Mouse (Mus musculus): ENCODE results near the gene Nek6. TPM values are rescaled to one million over a fixed set of nuclear protein-coding genes. Genes with fewer than 3 reads are reported as not detected.
A peak's percentile ranks its signal among the peaks of the same experiment; 100 is the strongest.

Nek6 gene
- polyA plus RNA-seq, 2 experiments = 9.7 to 25.2 TPM

DNA sequence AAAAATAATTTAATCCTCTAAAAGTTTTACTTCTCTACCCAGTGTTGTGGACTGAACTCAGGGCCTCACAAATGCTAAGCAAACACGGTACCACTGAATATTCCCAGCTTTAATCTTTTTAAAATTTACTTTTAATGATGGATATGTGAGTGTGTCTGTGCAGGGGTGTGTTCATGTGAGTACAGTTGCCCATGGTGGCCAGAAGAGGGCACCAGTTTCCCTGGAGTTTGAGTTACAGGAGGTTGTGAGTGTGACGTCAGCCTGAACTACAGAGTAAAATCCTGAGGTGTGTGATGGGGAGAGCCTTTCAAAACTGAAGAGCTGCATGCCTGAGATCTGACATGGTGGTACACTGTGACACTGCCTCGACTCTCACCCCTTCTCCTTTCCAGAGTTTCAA lies 29.3 kb upstream of the Nek6 start:
- Histone ChIP-seq H3K27ac (no peak overlapping the region), H3K27me3 (ENCODE audit: control insufficient read depth, insufficient read depth, low read length) (no peaks in the 10 kb centered on the region)

GRCm38 (mm10) chr2:38483058-38483704 lies 28.3 kb upstream of the Nek6 start:
- ATAC-seq (ENCODE audit: insufficient read depth) = no peak
- Histone ChIP-seq H3K27me3 (ENCODE audit: control insufficient read depth, insufficient read depth, low read length) (no peaks in the 10 kb centered on the region), H3K4me2 (ENCODE audit: low read depth) (no peak overlapping the region), H3K36me3 (replicated peaks; ENCODE audit: control insufficient read depth, insufficient read depth, low read depth) (no peaks in the 10 kb centered on the region), H3K4me1 (replicated peaks; ENCODE audit: control insufficient read depth in 2 of 2, insufficient read depth in 2 of 2, low read length in 1 of 2) (peaks cover 0 to 30% of the 10 kb centered on the region in 2 experiments; a peak in 3 of 4 replicates), H3K9me3 (ENCODE audit: control insufficient read depth, low read length) (no peaks in the 10 kb centered on the region), H3K27ac (no peak overlapping the region), H3K4me3 (ENCODE audit: insufficient read depth in 1 of 2, low read depth in 2 of 2, low read length in 2 of 2) (no peak overlapping the region), H3K9ac (replicated peaks) (no peak overlapping the region)
- TF ChIP-seq EP300 (IDR thresholded peaks at IDR 0.05; ENCODE audit: low read depth) (no peak), CTCF (IDR thresholded peaks at IDR 0.05; ENCODE audit: low read depth) (no peak)
- WGBS (ENCODE audit: insufficient replicate concordance) = 51% methylated on average over 7 of the region's 7 CpGs
- no peak for DNase-seq (ENCODE audit: low read depth in 3 of 3, low spot score in 3 of 3)

More for the DNA sequence above, 29.3 kb upstream of the Nek6 start:
- no peak overlapping the region for H3K9ac ChIP-seq (replicated peaks)
- WGBS (ENCODE audit: insufficient replicate concordance) = 59% methylated on average over 3 of the region's 3 CpGs
- no peak for TF ChIP-seq EP300 (IDR thresholded peaks at IDR 0.05; ENCODE audit: low read depth)
- TF ChIP-seq CTCF (IDR thresholded peaks at IDR 0.05; ENCODE audit: low read depth) = peak; percentile 56
- no peaks in the 10 kb centered on the region for H3K9me3 ChIP-seq (ENCODE audit: control insufficient read depth, low read length)
- DNase-seq (ENCODE audit: low read depth in 3 of 3, low spot score in 3 of 3) = no peak
- H3K4me2 ChIP-seq (ENCODE audit: low read depth) = no peak overlapping the region
- no peaks in the 10 kb centered on the region for H3K36me3 ChIP-seq (replicated peaks; ENCODE audit: control insufficient read depth, insufficient read depth, low read depth)
- H3K4me1 ChIP-seq (replicated peaks; ENCODE audit: control insufficient read depth in 2 of 2, insufficient read depth in 2 of 2, low read length in 1 of 2) = peaks cover 0 to 30% of the 10 kb centered on the region in 2 experiments; a peak in 3 of 4 replicates
- no peak overlapping the region for H3K4me3 ChIP-seq (ENCODE audit: insufficient read depth in 1 of 2, low read depth in 2 of 2, low read length in 2 of 2)
- ATAC-seq (ENCODE audit: insufficient read depth) = no peak

DNA sequence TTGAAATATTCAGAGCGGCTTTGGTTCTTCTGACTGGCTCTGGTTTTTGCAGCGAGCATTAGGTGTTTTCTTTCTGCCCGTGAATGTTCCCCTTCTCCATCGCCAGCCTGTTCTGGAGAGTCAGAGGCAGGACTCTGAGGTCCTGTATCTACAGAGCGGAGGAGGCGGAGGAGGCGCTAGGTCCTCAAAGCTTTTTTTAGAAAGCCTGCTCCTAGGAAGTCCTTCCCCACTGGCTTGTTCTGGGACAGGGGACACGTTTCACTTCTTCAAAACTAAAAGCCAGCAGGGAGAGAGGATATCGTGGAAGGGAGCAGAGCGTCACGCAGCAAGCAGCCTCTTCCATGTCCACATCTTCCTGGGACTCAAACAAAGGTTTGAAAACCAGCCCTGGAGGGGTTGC lies 26.9 kb upstream of the Nek6 start:
- Histone ChIP-seq H3K9ac (replicated peaks) (no peak overlapping the region), H3K27me3 (ENCODE audit: control insufficient read depth, insufficient read depth, low read length) (no peaks in the 10 kb centered on the region), H3K4me3 (ENCODE audit: insufficient read depth in 1 of 2, low read depth in 2 of 2, low read length in 2 of 2) (no peak overlapping the region), H3K4me1 (replicated peaks; ENCODE audit: control insufficient read depth in 2 of 2, insufficient read depth in 2 of 2, low read length in 1 of 2) (peaks cover 0 to 28% of the 10 kb centered on the region in 2 experiments; a peak in 3 of 4 replicates), H3K4me2 (ENCODE audit: low read depth) (no peak overlapping the region), H3K36me3 (replicated peaks; ENCODE audit: control insufficient read depth, insufficient read depth, low read depth) (no peaks in the 10 kb centered on the region), H3K27ac (no peak overlapping the region), H3K9me3 (ENCODE audit: control insufficient read depth, low read length) (no peaks in the 10 kb centered on the region)
- ATAC-seq (ENCODE audit: insufficient read depth) (no peak), DNase-seq (ENCODE audit: low read depth in 3 of 3, low spot score in 3 of 3) (no peak)
- TF ChIP-seq EP300 (IDR thresholded peaks at IDR 0.05; ENCODE audit: low read depth) (no peak), CTCF (IDR thresholded peaks at IDR 0.05; ENCODE audit: low read depth) (no peak)
- WGBS (ENCODE audit: insufficient replicate concordance) = 59% methylated on average over 11 of the region's 11 CpGs

- DNase-seq (ENCODE audit: low read depth in 3 of 3, low spot score in 3 of 3) = no peak
- Histone ChIP-seq H3K27me3 (ENCODE audit: control insufficient read depth, insufficient read depth, low read length) (no peaks in the 10 kb centered on the region), H3K4me1 (replicated peaks; ENCODE audit: control insufficient read depth in 2 of 2, insufficient read depth in 2 of 2, low read length in 1 of 2) (peaks cover 0 to 28% of the 10 kb centered on the region in 2 experiments; a peak in 3 of 4 replicates), H3K4me3 (ENCODE audit: insufficient read depth in 1 of 2, low read depth in 2 of 2, low read length in 2 of 2) (no peak overlapping the region), H3K27ac (no peak overlapping the region), H3K4me2 (ENCODE audit: low read depth) (peak overlapping the region; percentile 20; the same call in 1 of the 2 replicates), H3K36me3 (replicated peaks; ENCODE audit: control insufficient read depth, insufficient read depth, low read depth) (no peaks in the 10 kb centered on the region), H3K9ac (replicated peaks) (no peak overlapping the region), H3K9me3 (ENCODE audit: control insufficient read depth, low read length) (no peaks in the 10 kb centered on the region)
- WGBS (ENCODE audit: insufficient replicate concordance) = 46% methylated on average over 3 of the region's 3 CpGs
- no peak for TF ChIP-seq CTCF (IDR thresholded peaks at IDR 0.05; ENCODE audit: low read depth)
- no peak for TF ChIP-seq EP300 (IDR thresholded peaks at IDR 0.05; ENCODE audit: low read depth)
- ATAC-seq (ENCODE audit: insufficient read depth) = 0 out of 2 replicates have a peak, but pooled peaks have one; percentile 7
Measured at GRCm38 (mm10) chr2:38485409-38485808, 26.0 kb upstream of the Nek6 start.

Measured in liver, embryonic 14.5 days (tissue).